Mouse (Mus musculus) frontal cortex, postnatal 36 days (tissue): ENCODE measurements around the gene Actg2.
A peak's percentile ranks its signal among the peaks of the same experiment; 100 is the strongest.
"Not testable (repeated sequence)": the region's sequence is repeated elsewhere in the genome, so short reads cannot be mapped to it uniquely, and the experiment has no call there.

Source experiments
- DNase-seq, 2 experiments: peaks; one replicate each; pipeline ENCODE4 v3.0.0; 2022; ENCODE audit warnings: low spot score in 2 of 2

The Actg2 gene

GRCm38 (mm10) chr6:83536028-83536794, at the start of gene Actg2:
Gene Actg2 (minus strand): TSS chr6:83536265.
- DNase-seq: no peak

- DNase-seq: not testable (repeated sequence)
These were observed 49.3 kb upstream of the Actg2 start for GRCm38 (mm10) chr6:83585328-83585727.

- DNase-seq: no peak
These were observed 47.5 kb upstream of the Actg2 start for GRCm38 (mm10) chr6:83583591-83583990.

GRCm38 (mm10) chr6:83582938-83583270, 46.8 kb upstream of the Actg2 start:
- DNase-seq: peak in 1 of 2 experiments; percentile 51

- DNase-seq: no peak
These were observed 46.3 kb upstream of the Actg2 start for GRCm38 (mm10) chr6:83582135-83582937.

- DNase-seq: no peak
These were observed 41.5 kb upstream of the Actg2 start for GRCm38 (mm10) chr6:83577534-83577933.

- DNase-seq: no peak
These were observed 39.5 kb upstream of the Actg2 start for GRCm38 (mm10) chr6:83575609-83576008.

GRCm38 (mm10) chr6:83572671-83573070, 36.6 kb upstream of the Actg2 start, which contains the start of gene Stambp:
Gene Stambp (minus strand): TSS chr6:83572729.
- DNase-seq: peak; percentile 12 to 15

GRCm38 (mm10) chr6:83571840-83572667, 36.0 kb upstream of the Actg2 start:
- DNase-seq: peak; percentile 88 to 94

- DNase-seq: peak in 1 of 2 experiments; percentile 33
These were observed 33.1 kb upstream of the Actg2 start for GRCm38 (mm10) chr6:83568901-83569862.

GRCm38 (mm10) chr6:83555972-83556371, 19.9 kb upstream of the Actg2 start:
- DNase-seq: no peak

- no peak for DNase-seq
These were observed 12.3 kb upstream of the Actg2 start for GRCm38 (mm10) chr6:83548346-83548745.

GRCm38 (mm10) chr6:83545778-83546177, 9.7 kb upstream of the Actg2 start:
- no peak for DNase-seq

- peak; percentile 46 to 55 for DNase-seq
These were observed 5.8 kb upstream of the Actg2 start for GRCm38 (mm10) chr6:83541756-83542456.

- peak in 1 of 2 experiments; percentile 57 for DNase-seq
These were observed 4.0 kb upstream of the Actg2 start for GRCm38 (mm10) chr6:83540017-83540416.

GRCm38 (mm10) chr6:83536795-83537059, 662 bp upstream of the Actg2 start:
- DNase-seq: no peak

GRCm38 (mm10) chr6:83532608-83533007, 3.5 kb downstream of the Actg2 start:
- no peak for DNase-seq

- no peak for DNase-seq
These were observed 12.9 kb downstream of the Actg2 start for GRCm38 (mm10) chr6:83523194-83523593.

GRCm38 (mm10) chr6:83521784-83522183, 14.3 kb downstream of the Actg2 start:
- DNase-seq: no peak

- DNase-seq: no peak
These were observed 17.4 kb downstream of the Actg2 start for GRCm38 (mm10) chr6:83518637-83519036.
